Mouse (Mus musculus): ENCODE results near the gene Wfdc15b.
"Not testable (repeated sequence)": the region's sequence is repeated elsewhere in the genome, so short reads cannot be mapped to it uniquely, and the experiment has no call there.

The Wfdc15b gene

DNA sequence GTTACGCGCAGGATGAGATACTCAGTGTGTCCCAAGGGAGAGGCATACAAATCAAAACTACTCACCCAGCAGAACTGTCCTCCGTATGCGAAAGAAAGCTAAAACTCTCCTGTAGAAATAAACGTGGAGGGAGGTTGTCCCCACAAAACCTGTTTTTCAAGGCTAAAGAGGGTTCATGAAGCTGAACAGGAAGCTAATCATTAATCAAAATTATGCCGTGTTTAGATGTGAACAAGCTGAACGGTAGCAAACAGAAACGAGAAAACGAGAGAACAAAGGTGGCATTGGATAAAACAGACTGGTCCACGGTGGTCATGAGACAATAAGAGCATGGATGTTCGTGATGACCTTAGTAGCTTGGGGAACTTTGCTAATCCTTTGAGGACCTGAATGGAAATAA lies at the start of gene Wfdc15b:
TSS of gene Wfdc15b (minus strand) at position 139 of the 400 bp plus-strand sequence.
- DNase-seq (ENCODE audit: low spot score), result no peak

DNA sequence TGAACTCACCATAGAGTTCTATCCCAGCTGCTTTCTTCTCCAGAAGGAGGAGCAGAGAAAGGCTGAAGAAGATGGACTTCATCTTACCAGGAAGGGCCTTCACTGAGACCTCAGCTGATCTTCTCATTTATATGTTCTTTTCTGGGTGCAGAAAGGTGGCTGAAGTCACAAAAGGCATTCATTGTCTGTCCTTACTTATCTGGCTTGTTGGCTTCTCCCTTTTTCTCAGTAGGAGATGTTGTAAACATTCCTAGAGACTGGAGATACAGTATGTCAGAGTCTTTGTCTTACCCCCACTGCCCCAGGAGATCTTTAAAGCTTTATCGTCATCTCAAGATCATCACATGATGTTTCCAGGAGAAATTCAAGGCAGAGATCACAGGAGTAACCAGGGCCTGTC lies 35.1 kb upstream of the Wfdc15b start, which contains the start of gene Svs3b:
TSS of gene Svs3b (minus strand) at position 101 of the 400 bp plus-strand sequence.
- not testable (repeated sequence) for DNase-seq (ENCODE audit: low spot score)

DNA sequence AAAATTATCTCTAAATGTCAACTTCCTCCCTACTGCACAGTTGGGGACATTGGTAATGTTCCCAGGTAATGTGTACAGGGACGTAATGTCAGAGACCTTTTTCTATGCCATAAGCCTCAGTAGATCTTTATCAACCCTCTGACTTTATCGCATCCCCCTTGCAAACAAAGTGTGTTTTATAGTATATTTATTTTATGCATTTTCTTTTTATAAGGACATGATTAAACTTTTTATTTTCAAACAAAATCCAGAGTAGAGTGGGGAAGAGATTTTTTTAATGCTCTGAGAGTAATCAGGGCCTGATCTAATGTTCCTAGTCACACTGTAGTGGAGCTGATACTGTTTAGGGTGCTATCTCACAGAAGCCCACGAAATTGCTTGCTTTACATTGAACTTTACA lies 16.9 kb upstream of the Wfdc15b start, which contains the start of gene Svs2:
TSS of gene Svs2 (minus strand) at position 101 of the 400 bp plus-strand sequence.
- DNase-seq (ENCODE audit: low spot score), result no peak

DNA sequence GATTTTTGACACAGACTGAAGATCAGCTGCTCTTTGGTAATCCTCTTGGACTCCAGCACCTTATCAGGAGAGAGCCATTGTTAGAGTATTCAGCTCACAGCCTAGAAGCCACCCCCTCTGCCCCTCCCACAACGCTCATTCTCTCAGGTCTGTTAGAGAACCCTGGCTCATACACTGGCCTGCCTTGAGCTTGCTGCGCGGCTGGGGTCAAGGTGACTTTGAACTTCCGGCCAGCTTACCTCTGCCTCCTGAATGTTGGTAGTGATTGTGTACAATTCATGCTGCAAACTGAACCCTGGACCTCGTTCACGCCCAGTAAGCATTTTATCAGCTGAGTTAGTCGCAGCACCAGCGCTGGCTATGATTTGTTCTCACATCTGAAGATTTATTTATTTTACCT lies 11.2 kb upstream of the Wfdc15b start:
- DNase-seq (ENCODE audit: low spot score), result no peak

DNA sequence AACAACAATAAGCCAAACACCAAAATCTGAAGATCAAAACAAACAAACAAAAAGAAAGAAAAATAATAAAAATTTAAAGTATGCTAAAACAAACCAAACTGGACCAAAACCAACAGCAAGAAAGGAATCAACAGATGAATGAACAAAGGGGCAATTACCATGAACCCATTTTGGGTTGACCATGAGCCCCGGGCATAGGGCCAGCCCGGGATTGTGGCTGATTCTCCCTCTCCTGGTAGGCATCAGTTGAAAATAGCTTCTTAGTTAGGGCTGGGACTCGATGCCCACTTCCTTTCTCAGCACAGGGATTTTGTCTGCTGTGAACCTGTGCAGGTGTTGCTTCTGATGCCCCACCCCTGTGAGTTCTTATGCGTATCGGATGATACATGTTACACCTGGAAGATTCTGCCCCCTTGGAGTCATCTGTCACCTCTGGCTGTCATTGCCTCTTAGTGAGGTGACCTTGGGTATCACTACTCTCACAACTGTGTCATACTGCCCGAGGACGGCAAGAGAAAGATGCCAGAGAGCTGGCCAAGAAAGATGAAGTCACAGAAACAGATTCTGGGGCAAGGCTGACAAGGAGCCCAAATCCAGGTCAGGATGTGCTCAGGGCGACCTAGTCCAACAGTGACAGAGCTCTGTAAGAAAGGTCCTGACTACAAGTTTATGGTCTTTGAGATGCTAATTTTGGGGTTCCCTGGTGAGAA lies 7.1 kb upstream of the Wfdc15b start:
- DNase-seq (ENCODE audit: low spot score), result no peak

DNA sequence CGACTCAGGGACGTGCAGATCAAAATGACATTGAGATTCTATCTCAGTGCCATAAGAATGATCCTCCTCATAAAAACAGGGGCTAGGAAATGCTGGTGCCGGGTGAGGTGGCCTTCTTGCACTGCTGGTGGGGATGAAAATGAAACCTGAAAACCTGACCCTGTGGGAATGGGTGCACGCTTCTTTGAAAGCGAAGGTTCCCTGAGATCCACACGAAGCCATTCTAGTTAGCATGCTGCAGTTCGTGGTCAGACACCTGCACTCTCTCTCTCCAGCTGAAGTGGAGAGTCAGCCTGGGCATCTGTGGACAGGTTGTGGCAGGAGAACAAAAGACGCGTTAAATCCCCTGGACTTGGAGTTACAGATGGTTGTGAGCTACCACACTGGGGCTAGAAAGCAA lies 2.2 kb downstream of the Wfdc15b start:
- no peak for DNase-seq (ENCODE audit: low spot score)

DNA sequence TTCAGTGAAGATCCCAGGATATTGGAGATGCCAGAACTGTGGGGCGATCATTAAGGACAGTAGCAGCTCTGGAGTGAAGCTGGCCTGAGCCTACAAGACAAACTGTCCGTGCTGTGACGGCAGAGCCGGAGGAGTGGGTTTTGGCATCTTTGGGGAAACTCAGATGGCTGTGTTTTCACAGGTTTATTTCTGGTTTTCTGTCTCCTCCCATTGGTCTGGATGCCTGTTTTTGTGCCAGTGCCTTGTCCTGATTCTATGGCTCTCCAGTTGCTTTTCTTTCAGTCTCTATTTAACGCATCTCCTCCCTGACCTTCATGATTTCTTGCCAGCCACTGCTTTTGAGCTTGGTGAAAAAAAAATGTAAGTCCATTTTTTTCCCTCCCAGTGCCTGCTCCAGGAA lies 8.7 kb downstream of the Wfdc15b start:
- no peak for DNase-seq (ENCODE audit: low spot score)

DNA sequence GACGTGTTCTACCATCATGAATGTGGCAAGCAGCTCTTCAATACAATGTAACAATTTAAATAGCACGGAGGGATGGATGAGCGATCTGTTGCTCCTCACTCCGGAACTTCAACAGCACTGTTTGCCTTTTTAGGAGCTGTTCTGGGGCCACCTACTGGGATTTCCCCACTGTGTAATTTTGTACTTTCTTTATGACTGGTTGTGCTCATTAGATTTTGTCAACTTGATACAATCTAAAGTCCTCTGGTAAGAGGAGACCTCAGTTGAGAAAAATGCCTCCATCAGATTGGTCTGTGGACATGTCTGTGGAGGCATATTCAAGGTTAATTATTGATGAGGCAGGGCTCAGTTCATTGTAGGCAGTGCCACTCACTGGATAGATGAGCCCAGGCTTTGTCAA lies 10.6 kb downstream of the Wfdc15b start:
- DNase-seq (ENCODE audit: low spot score), result no peak

DNA sequence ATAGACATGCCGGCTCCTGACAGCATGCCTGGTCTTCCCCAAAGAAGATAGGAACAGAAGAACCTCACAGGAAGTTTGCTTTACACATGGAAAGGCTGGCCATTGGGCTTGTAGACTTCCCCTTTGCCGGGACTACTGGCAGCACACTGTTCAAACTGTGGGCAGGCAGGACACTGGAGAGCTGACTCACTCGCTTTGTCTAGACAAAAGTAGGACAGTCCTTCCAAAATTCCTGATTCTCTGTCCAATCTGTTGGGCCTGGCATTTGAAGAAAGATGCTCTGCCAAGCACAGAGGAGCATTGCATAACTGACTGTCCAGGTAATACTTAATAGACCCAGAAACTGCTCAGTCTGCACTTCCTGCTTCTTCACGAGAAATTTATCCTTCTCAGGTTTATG lies 14.8 kb downstream of the Wfdc15b start:
- no peak for DNase-seq (ENCODE audit: low spot score)

DNA sequence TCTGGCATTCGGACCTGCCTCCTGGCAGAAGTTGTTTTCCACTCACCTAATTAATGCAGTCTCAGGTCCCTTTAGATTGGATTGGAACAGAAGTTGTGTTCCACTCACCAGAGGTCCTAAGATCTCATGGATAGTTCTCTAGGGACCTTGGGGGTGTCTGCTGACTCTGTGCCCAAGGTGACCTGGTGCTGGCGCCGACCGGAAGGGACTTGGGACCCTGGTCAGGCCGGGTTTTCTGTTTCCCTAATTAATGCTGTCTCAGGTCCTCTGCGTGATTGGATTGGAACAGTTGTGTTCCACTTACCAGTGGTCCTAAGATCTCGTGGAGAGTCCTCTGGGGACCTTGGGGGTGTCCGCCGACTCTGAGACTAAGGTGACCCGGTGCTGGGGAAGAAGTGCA lies 15.4 kb downstream of the Wfdc15b start:
- not testable (repeated sequence) for DNase-seq (ENCODE audit: low spot score)

DNA sequence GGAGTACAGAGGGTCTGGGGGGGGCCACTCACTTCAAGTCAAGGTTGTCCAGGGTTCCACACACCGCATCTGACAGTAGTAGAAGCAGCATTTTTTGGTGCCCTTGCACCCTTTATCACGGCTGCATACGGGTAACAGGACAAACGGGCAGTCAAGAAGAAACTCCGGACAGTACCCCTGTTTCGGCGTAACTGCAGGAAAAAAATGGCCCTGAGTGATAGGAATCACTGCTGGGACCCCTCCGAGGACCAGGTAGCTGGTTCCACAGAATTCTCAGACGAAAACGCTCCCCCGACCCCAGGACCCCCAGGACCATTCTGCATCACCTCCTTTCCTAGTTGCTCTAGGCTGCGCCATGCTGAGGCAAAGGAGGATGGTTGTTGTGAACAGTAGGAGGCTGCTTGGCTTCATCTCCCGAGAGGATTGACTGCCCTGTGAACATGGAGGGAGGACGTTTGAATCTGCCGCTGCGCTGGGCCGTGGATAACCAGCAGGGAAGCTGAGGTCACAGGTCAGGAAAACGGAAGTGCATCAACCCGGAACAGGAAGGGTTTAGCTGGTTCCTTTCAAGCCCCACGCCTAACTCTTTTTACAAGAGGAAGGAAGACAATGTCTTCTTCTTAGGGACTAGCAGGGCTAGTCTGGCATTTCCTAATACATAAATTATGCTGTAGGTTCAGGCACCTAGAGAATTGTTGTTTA lies 21.7 kb downstream of the Wfdc15b start, which contains the start of gene Wfdc15a:
TSS of gene Wfdc15a (minus strand) at position 505 of the 702 bp plus-strand sequence.
- no peak for DNase-seq (ENCODE audit: low spot score)

DNA sequence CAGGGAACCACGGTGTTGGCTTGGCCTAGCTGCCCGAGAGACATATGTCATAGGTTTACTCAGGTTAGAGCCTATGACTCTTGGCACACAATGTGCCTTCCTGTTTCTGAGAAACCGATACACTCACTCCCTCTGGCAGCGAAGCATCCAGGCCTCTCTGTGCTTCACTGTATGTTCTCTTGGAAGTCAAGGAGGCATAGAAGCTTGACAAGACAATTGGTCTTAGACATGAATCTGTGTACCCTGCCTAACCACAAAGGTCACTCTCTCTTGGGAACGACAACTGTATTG lies 24.8 kb downstream of the Wfdc15b start:
- DNase-seq (ENCODE audit: low spot score), result no peak

DNA sequence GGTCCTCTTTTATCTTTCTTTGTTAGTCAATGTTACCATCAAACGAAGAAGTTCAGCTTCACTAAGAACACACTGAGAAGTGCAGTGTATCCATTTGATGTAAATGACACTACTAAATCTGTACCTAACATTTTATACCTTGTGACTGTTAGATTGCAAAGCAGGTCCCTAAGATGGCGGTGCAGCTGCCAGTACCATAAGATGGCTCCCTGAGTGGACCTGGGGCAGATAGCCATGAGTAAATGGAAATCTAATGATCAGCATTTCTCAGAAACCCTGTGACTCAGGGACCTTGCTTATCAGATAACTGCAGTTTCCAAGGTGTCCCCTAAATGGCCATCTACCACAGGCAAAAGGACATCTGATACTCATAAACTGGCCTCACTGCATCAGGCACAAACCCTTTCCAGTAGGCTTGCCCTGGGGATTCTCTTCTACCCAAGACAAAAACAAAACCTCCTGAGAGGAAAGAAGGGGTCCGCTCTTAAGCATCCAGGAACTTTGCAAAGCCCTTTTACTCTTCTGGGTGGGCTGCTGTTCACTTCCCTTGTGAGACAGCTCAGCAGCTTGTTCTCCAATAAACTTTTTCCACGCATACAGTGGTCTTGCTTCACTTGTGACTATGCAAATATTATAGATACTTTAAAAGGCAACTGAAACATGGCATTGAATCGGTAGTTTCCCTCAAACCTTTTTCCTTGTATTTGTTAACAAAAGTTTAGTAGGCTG lies 25.3 kb downstream of the Wfdc15b start:
- DNase-seq (ENCODE audit: low spot score), result no peak

DNA sequence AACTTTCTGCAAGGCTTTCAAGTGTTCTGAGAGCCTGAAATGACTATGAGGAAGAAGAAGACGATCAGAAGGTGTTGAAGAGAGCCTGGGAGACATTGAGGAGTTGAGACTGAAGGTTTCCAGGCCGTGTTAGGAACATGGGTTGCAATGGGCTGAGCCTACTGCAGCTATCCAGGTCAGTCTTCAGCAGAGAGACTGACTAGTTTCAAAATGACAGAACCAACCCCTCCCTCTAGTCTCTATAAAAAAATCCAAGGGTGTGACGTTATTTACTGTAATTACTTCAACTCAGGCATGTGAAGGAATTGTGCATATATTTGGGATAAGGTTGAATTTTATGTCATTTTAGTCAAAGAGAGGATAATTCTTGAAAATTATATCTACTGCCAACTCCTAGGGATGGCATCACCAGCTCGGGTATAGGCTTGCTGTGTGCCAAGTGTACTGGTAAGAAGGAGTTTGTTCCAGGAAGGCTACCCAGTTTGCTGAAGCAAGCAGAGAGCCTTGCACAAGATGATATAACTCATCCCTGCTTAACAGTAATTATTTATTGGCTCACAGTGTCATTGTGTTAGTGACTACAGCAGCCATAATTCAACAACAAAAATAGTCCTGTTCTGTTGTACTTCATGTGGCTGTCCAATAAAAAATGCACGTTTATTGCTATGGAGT lies 26.4 kb downstream of the Wfdc15b start:
- no peak for DNase-seq (ENCODE audit: low spot score)

DNA sequence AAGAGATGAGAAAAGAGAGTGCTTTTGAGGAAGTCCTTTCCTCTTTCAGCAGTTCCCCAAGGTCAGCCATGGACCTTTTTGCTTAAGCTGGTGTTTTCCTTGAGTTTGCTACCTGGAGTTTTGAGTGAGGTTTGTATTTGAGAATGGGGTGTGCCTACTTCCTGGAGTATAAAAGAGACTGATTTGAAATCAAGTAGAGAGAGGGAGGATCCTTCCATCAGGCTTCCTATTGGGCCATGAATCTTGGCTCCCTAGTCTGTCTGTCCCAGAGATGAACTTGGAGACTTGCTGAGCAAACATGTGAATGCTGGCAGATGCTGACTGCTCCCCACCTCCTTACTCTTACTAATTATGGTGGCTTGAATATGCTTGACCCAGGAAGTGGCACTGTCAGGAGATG lies 29.2 kb downstream of the Wfdc15b start:
- DNase-seq (ENCODE audit: low spot score), result no peak

DNA sequence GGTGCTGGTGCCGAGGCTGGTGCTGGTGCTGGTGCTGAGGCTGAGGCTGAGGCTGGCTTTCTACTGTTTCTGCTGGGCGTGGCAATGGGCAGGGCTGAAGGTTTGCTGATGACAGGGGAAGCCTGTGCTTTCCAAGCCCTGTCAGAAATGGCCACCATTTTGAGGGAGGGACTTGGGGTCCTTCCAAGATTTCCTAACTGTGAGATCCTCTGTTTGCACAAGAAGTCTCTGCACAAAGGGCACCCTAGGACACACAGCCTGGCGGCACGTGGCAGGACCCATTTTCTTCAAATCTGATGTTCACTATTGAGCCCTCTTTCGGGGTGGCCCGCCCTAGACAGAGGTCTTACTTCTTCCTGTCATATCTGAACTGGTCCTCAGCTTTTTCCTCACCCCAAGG lies 30.9 kb downstream of the Wfdc15b start, which contains the start of gene Wfdc12:
TSS of gene Wfdc12 (minus strand) at position 33 of the 400 bp plus-strand sequence.
- DNase-seq (ENCODE audit: low spot score), result peak; percentile 35

DNA sequence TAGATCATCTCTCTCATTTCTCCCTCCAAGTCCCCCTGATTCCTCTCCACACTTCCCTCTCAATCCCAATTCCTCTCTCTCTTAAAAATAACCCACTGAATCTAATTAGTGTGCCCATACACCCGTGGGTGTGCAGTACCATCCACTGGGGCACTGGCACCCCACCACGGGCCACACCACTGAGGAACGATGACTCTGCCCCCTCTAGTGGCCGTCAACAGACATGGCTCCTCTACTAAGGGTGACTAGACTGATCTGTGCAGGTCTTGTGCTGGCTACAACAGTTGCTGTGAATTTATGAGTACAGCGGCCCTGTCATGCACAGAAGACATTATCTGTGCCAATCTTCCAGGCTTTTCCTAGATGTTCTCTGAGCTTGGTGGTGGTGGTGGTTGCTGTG lies 32.7 kb downstream of the Wfdc15b start:
- no peak for DNase-seq (ENCODE audit: low spot score)

DNA sequence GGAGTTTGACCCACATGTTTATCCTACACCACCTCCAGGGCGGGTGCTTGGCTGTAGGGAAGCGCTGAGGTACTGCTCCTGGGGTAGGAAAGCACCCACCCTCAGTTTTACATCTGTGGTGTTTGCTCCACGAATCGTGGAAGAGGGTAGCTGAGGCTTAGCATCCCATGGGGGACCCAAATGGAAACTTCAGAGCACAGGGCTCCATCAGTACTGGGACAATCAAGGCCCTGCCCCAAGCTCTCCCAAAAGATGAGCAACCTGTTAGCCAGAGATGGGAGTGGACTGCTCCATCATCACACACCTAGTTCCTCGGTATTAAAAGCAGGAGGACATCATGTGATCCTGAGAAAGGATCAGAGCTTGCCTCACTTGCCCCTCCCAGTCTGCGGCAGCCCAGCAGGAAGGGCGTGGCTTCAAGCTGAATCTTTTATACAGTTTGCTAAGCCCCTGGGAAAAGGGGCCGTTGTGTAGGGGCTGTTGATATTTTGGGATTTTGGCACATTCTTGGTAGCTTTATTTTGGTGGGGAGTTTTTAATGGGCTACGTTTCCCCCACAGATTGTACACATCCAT lies 37.2 kb downstream of the Wfdc15b start:
- DNase-seq (ENCODE audit: low spot score), result no peak

DNA sequence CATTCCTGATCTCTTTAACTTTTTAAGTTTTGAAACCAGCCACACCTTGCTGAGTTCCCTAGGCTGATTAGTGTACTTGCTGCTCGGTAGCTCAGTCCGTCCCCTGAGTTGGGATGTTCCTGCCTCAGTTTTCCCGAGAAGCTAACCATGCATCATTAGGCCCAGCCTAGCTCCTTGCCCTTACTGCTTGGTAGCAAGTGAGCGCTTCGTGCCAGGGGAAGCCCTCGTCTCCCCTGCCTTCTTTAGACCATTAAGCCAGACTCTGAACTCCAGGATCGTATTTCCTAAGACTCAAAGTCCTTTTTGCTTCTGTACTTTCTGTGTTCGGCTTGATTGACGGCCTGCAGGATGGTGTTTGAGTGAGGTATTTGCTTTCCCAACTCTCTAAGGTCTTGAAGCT lies 38.1 kb downstream of the Wfdc15b start:
- no peak for DNase-seq (ENCODE audit: low spot score)

DNA sequence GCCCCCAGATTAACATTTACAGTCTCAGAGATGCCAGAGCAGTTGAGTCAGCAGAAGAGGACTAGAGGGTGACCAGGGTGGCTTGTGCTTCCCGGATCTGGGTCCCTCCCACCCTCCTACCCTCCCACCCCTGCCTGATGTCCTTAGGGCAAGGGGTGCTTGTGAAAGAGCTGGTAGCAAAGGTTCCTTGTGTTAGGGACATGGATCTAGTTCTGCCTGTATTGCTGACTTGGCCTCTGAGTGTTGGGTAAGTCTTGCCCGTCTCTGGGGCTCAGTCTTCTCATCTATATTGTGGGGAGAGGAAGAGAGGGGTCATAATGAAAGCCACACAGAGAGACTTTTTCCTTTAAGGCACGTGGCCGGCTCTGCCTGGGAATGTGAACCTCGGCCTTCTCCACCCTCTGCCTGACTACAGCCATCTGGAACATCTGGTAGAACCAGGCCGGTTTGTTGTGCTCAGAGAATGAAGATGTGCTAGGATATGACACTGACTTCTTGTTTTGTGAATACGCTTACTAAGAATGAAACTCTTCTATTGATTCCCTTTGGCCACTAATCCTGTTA lies 38.7 kb downstream of the Wfdc15b start, which contains the start of gene Wfdc5:
TSS of gene Wfdc5 (minus strand) at position 51 of the 564 bp plus-strand sequence.
- DNase-seq (ENCODE audit: low spot score), result no peak

DNA sequence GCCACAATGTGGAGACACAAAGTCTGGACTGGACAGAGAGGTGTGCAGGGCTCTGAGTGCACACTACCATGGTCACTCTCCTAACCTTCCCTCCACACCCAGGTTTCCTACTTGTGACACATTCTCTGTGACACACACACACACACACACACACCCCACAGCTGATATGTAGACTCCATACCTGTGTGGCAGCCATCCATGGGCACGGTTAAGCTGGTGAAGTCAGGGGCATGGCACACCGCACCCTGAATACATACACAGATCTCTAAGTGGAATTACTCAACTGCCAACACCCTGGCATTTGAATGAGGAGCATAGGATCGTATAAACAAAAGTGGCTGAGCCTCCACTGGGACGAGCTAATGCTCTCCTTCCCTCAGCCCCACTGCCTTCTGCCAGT lies 40.7 kb downstream of the Wfdc15b start:
- peak; percentile 42 for DNase-seq (ENCODE audit: low spot score)

DNA sequence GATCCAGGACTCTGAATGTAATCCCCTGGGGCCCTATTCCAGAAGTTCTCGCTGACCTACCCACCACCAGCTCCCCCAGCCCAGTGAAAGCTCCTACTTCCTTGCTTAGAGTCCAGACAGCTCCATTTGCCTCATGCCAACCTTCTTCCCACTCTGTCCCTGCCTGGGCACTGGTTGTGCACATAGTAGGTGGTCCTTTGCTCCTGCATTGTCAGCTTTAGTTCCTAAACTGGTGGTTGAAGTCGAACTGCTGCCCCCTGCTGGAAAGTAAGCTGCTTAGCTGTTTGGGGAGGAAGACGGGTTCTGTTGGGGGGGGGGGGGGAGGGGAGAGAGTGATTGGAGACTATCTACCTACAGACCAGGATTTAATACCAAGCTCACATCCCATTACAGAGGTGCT lies 41.3 kb downstream of the Wfdc15b start:
- peak; percentile 39 for DNase-seq (ENCODE audit: low spot score)
